Mouse (Mus musculus) testis, adult 10 weeks (tissue): ENCODE data around the gene Mthfr. TPM values are rescaled to one million over a fixed set of nuclear protein-coding genes. Genes with fewer than 3 reads are reported as not detected.

Experiments
- polyA plus RNA-seq: library from polyadenylated mRNA; stranded (reverse); fragments of 350-450 nt; fragmentation: Illumina TruSeq; extraction: RNeasy Lipid Tissue Mini Kit (QIAGEN cat#74804); gene quantifications from one replicate; pipeline ENCODE4 v1.2.3, GENCODE M21; 2014; ENCODE audit warnings: low read depth, low replicate concordance

Mthfr gene
- 2.7 TPM for polyA plus RNA-seq

DNA sequence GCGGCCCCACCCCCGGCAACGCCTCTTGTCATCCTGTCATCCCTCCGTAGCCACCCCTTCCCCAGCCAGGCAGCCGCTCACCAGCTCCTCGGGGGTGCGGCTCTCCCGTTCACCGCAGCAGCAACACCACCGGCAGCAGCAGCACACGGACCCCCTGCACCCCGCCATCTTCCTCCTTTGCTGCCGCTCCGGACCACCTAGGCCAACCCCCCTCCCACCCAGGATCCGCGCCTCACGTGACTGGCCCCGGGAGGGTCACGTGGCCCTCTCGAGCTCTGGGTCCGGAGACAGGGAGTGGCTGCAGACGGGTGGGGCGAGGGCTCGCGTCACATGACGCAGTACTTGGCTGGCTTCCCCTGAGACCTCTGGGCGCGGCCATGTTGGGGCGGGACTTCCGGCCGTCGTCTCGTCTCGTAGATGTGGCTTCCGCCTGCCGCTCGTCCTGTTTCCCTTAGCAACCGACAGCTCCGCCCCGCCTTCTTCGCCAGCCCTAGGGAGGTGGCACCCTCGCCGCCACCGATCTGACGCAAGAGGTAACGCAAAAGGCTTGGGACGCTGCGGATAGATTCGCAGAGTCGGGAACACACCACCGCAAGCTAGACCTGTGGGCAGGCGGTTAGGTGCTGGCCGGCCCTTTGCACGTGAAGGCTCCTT, at the start of gene Mthfr, which contains the start of gene Clcn6:
Gene Mthfr (plus strand): TSS at position 478 of the 654 bp plus-strand sequence.
Gene Clcn6 (minus strand): TSS at position 222 of the 654 bp plus-strand sequence.

DNA sequence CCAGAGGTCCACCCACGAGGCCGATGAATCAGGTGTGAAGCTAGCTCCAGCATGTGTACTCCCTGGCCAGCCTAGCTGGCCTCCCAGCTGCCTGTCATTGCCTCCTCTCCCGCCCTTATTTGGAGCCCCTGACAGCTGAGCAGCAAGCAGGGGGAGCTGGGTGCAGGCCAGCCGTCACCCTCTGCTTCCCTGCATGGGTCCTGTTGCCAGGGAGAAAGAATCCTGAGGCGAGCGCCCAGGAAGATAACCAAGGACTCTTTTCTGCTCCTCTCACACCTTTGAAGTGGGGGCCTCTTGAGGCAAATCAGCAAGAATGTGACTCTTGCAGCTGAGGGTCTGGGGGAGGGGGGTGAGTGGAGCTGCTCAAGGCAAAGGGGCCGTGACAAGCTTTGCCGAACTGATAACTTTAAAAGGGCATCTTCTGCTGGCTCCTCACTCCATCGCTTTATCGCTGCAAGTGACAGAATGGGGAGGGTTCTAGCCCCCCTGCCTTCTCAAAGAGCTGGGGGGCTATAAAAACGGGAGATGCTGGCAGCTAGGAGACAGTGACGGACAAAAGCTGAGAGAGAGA, 38.6 kb upstream of the Mthfr start, which contains the start of gene Nppa:
Gene Nppa (plus strand): TSS at position 521 of the 571 bp plus-strand sequence.

DNA sequence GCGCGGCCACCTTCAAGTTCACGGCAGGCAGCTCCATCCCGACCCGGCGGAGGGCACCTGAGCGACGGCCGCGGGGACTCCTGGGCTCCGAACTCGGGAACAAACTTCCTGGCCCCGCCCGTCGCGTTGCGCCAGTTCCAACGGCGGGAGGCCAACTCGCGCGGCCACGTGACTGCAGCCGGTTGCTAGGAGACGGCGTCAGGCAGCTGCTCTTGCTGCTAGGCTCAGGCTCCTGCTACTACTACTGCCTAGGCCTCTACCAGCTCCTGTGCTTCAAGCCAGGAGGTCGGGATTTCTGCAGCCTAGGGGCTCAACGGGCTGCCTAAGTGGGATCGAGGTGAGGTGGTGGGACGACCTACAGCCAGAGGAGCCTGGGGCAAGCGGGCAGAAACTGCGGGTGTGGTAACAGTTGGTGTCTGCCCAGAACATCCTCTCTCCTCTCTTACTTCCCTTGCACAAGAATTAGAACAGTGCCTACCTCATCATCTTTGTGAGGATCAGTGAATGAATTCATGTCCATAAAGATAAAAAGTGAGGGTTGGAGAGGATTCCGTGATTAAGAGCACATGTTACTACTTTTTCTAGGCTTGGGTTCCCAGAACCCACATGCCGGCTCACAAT, 49.1 kb downstream of the Mthfr start, which contains the start of gene Agtrap:
Gene Agtrap (minus strand): TSS at position 125 of the 621 bp plus-strand sequence.

Other genes with a start within 250 kb of the Mthfr start
- 11.3 TPM for gene Zfp984, start 229.3 kb upstream of the Mthfr start, polyA plus RNA-seq
- gene Zfp933, start 190.7 kb upstream of the Mthfr start, polyA plus RNA-seq: 28.0 TPM
- gene Miip, start 170.3 kb upstream of the Mthfr start, polyA plus RNA-seq: 5.1 TPM
- gene Fv1, start 170.1 kb upstream of the Mthfr start, polyA plus RNA-seq: 6.3 TPM
- gene Mfn2, start 134.4 kb upstream of the Mthfr start, polyA plus RNA-seq: 35.9 TPM
- 0.45 TPM for gene Plod1, start 102.3 kb upstream of the Mthfr start, polyA plus RNA-seq
- gene 2510039O18Rik, start 98.2 kb upstream of the Mthfr start, polyA plus RNA-seq: 5.2 TPM
- gene Nppb, start 53.3 kb upstream of the Mthfr start, polyA plus RNA-seq: not detected
- gene Nppa, start 38.4 kb upstream of the Mthfr start, polyA plus RNA-seq: not detected
- gene Clcn6, start 256 bp upstream of the Mthfr start, polyA plus RNA-seq: 4.0 TPM
- gene Agtrap, start 49.0 kb downstream of the Mthfr start, polyA plus RNA-seq: 8.2 TPM
- 36.6 TPM for gene Mad2l2, start 91.3 kb downstream of the Mthfr start, polyA plus RNA-seq
- 0.20 TPM for gene Draxin, start 91.6 kb downstream of the Mthfr start, polyA plus RNA-seq
- gene Fbxo6, start 113.1 kb downstream of the Mthfr start, polyA plus RNA-seq: 1.8 TPM
- 12.3 TPM for gene Fbxo44, start 121.4 kb downstream of the Mthfr start, polyA plus RNA-seq
- not detected for gene Fbxo2, start 121.5 kb downstream of the Mthfr start, polyA plus RNA-seq
- not detected for gene Disp3, start 248.9 kb downstream of the Mthfr start, polyA plus RNA-seq